19 mouse cellular contexts compared by ENCODE assay signal in genomic region chr2:80793345-80794147, GRCm38 (mm10).
DNase-seq lines count a peak whose midpoint lies in the region; ATAC-seq lines count a peak whose summit lies in the region.
"Had no signal": no experiment of that assay in that cellular context is flagged by ENCODE, and none has a peak within 500 bp of the region (broad histone marks: within the 10 kb centered on the region; RNA-seq: fewer than 3 reads in every experiment).

No protein-coding gene starts in this region.

- no peaks in the 10 kb centered on the region for H3K9me3 ChIP-seq in neural tube, embryonic 12.5 days
- H3K9me3 ChIP-seq in neural tube, embryonic 15.5 days (replicated peaks): no peaks in the 10 kb centered on the region
- H3K9me3 ChIP-seq: forebrain, embryonic 13.5 days; heart, embryonic 10.5 days; midbrain, embryonic 13.5 days had no signal

- no peak overlapping the region for H3K9ac ChIP-seq in neural tube, embryonic 12.5 days
- no peak overlapping the region for H3K9ac ChIP-seq in neural tube, embryonic 15.5 days (replicated peaks)
- H3K9ac ChIP-seq: forebrain, embryonic 13.5 days; midbrain, embryonic 13.5 days had no signal

- 60% methylated on average over 14 of the region's 14 CpGs for WGBS in neural tube, embryonic 12.5 days
- 43% methylated on average over 14 of the region's 14 CpGs for whole genome bisulfite sequencing in neural tube, embryonic 15.5 days

- no peaks in the 10 kb centered on the region for H3K27me3 ChIP-seq in neural tube, embryonic 12.5 days (replicated peaks)
- no peaks in the 10 kb centered on the region for H3K27me3 ChIP-seq in neural tube, embryonic 15.5 days (replicated peaks)
- H3K27me3 ChIP-seq: CH12.LX; forebrain, embryonic 13.5 days; midbrain, embryonic 13.5 days had no signal

- no peak overlapping the region for H3K27ac ChIP-seq in neural tube, embryonic 12.5 days
- no peak overlapping the region for H3K27ac ChIP-seq in neural tube, embryonic 15.5 days (replicated peaks)
- H3K27ac ChIP-seq: forebrain, embryonic 13.5 days; heart, embryonic 10.5 days; hindbrain, postnatal 0 days; macrophage; midbrain, embryonic 13.5 days; stomach, postnatal 0 days had no signal

- ATAC-seq in neural tube, embryonic 12.5 days (ENCODE audit: low FRiP score, low read depth): peak; percentile 21; the same call in 1 of the 2 replicates
- no peak for ATAC-seq in neural tube, embryonic 15.5 days (ENCODE audit: low FRiP score)
- ATAC-seq in activated CD4-positive, CD25-positive, alpha-beta regulatory T cell, adult 4 months: no peak
- ATAC-seq: hindbrain, postnatal 0 days; midbrain, embryonic 13.5 days had no signal

- H3K36me3 ChIP-seq in neural tube, embryonic 12.5 days: no peaks in the 10 kb centered on the region
- no peaks in the 10 kb centered on the region for H3K36me3 ChIP-seq in neural tube, embryonic 15.5 days
- H3K36me3 ChIP-seq: heart, embryonic 10.5 days; midbrain, embryonic 13.5 days had no signal

- H3K4me1 ChIP-seq in neural tube, embryonic 12.5 days: no peaks in the 10 kb centered on the region
- H3K4me1 ChIP-seq in neural tube, embryonic 15.5 days: peaks cover 9% of the 10 kb centered on the region; the same call in 1 of the 2 replicates

- H3K4me3 ChIP-seq in neural tube, embryonic 12.5 days: no peak overlapping the region
- H3K4me3 ChIP-seq in neural tube, embryonic 15.5 days (replicated peaks): no peak overlapping the region
- H3K4me3 ChIP-seq: forebrain, embryonic 13.5 days; heart, embryonic 10.5 days; midbrain, embryonic 13.5 days had no signal

- DNase-seq in adrenal gland, postnatal 14 days: peak; percentile 5
- DNase-seq in adrenal gland, postnatal 4 days (ENCODE audit: low spot score in 2 of 2): no peak
- peak; percentile 68 for DNase-seq in kidney, postnatal 10 days
- no peak for DNase-seq in kidney, adult 9 months
- DNase-seq in kidney, postnatal 4 days: peak; percentile 67 to 72
- DNase-seq: cerebellum, postnatal 14 days; gastrocnemius, postnatal 10 days; heart, postnatal 14 days; thymus, postnatal 36 days had no signal

- H3K4me2 ChIP-seq in neural tube, embryonic 12.5 days (replicated peaks): no peak overlapping the region
- H3K4me2 ChIP-seq in neural tube, embryonic 15.5 days: no peak overlapping the region
- H3K4me2 ChIP-seq: forebrain, embryonic 13.5 days; midbrain, embryonic 13.5 days had no signal

Comparison
In these comparisons a context has a peak if more than half of its experiments do, and no peak if none do; other contexts are left out.
1. DNase-seq: peak in adrenal gland, postnatal 14 days (single experiment), kidney, postnatal 10 days (single experiment) and kidney, postnatal 4 days (2 of 2); none in adrenal gland, postnatal 4 days (0 of 2) and kidney, adult 9 months (single experiment).